Mouse (Mus musculus) midbrain, embryonic 16.5 days (tissue): ENCODE results near the gene 2010300C02Rik. TPM values are rescaled to one million over a fixed set of nuclear protein-coding genes. Genes with fewer than 3 reads are reported as not detected.
"Not testable (repeated sequence)": the region's sequence is repeated elsewhere in the genome, so short reads cannot be mapped to it uniquely, and the experiment has no call there.

Source experiments
- ATAC-seq: fragments of 200-750 bp; cut with Nextera tagmentation; 2 replicates; pipeline ENCODE4 v1.8.0; 2017; ENCODE audit warnings: moderate TSS enrichment
- H3K27ac ChIP-seq: fragments of 300-500 bp; sonication (generic); 2 replicates; pipeline ENCODE4 v1.5.1; 2014; ENCODE audit warnings: mild to moderate bottlenecking, low read length, mixed read lengths
- H3K27me3 ChIP-seq: fragments of 300-500 bp; sonication (generic); 2 replicates; pipeline ENCODE4 v1.6.1; 2014; ENCODE audit warnings: low read depth, low read length, mixed read lengths; ENCODE audit not compliant: control insufficient read depth, insufficient read depth
- H3K36me3 ChIP-seq: fragments of 300-500 bp; sonication (generic); 2 replicates; pipeline ENCODE4 v1.6.1; 2014; ENCODE audit warnings: mild to moderate bottlenecking, low read length, moderate library complexity, mixed read lengths; ENCODE audit not compliant: control insufficient read depth, insufficient read depth
- H3K4me1 ChIP-seq: fragments of 300-500 bp; sonication (generic); 2 replicates; pipeline ENCODE4 v1.6.1; 2014; ENCODE audit warnings: mild to moderate bottlenecking, low read length, mixed read lengths; ENCODE audit not compliant: control insufficient read depth, insufficient read depth
- H3K4me2 ChIP-seq: fragments of 300-500 bp; sonication (generic); 2 replicates; pipeline ENCODE4 v1.6.1; 2014; ENCODE audit warnings: mild to moderate bottlenecking, low read length, mixed read lengths
- H3K4me3 ChIP-seq: fragments of 300-500 bp; sonication (generic); 2 replicates; pipeline ENCODE4 v1.5.1; 2014; ENCODE audit warnings: low read depth, mild to moderate bottlenecking, low read length, moderate library complexity, mixed read lengths
- H3K9ac ChIP-seq: fragments of 300-500 bp; sonication (generic); 2 replicates; pipeline ENCODE4 v1.6.1; 2014; ENCODE audit warnings: low read depth, low read length, mixed read lengths
- H3K9me3 ChIP-seq: fragments of 300-500 bp; sonication (generic); replicated peaks from 2 replicates; pipeline ENCODE4 v1.6.1; 2014; ENCODE audit warnings: mild to moderate bottlenecking, low read length, mixed read lengths; ENCODE audit not compliant: control insufficient read depth, poor library complexity, severe bottlenecking
- WGBS: fragments of 180-500 bp; shearing (Covaris S2); extraction: QIAGEN DNeasy Blood & Tissue Kit; methylation state at CpG from one replicate; pipeline ENCODE4 v1.1.7; 2014; 5-methylcytosine and 5-hydroxymethylcytosine counted together
- polyA plus RNA-seq: library from polyadenylated mRNA; unstranded; fragments of >200 nt; fragmentation: Nextera tagmentation; extraction: Ambion mirVana; gene quantifications from 2 replicates; pipeline ENCODE4 v1.2.1, GENCODE M21; 2015

Gene 2010300C02Rik
- polyA plus RNA-seq, 1 experiment from 2014 or later: 3.6 TPM

GRCm38 (mm10) chr1:37600640-37601175 is 119.2 kb downstream of the 2010300C02Rik start:
- no peak for ATAC-seq
- 79% methylated on average over 9 of the region's 9 CpGs for WGBS

DNA sequence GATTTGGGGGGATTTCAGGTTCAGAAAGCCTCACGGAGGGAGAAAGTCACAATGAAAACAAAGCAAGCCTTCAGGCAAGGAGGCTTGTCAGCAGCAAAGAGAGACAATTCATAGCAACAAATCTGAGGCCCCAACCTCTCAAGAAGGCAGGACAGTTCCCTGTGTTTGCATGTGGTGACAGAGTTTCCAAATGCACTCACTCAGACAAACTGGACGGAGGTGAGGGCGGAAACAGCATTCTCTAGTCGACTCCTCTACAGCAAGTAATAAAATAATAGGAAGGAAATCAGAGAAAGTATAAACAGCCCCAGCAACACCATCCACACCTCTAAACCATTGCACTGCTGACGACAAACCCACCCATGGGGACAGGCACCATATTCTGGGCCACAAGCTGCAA is 120.9 kb downstream of the 2010300C02Rik start:
- Histone ChIP-seq H3K4me3 (no peak overlapping the region), H3K36me3 (no peaks in the 10 kb centered on the region), H3K9ac (no peak overlapping the region), H3K4me2 (no peak overlapping the region), H3K4me1 (no peaks in the 10 kb centered on the region), H3K27me3 (no peaks in the 10 kb centered on the region), H3K27ac (no peak overlapping the region), H3K9me3 (no peaks in the 10 kb centered on the region)
- 85% methylated on average over 5 of the region's 5 CpGs for WGBS
- no peak for ATAC-seq

More at GRCm38 (mm10) chr1:37600640-37601175, 119.2 kb downstream of the 2010300C02Rik start:
- H3K4me3 ChIP-seq: no peak overlapping the region
- H3K27ac ChIP-seq: no peak overlapping the region
- no peaks in the 10 kb centered on the region for H3K27me3 ChIP-seq
- no peaks in the 10 kb centered on the region for H3K4me1 ChIP-seq
- no peaks in the 10 kb centered on the region for H3K36me3 ChIP-seq
- no peak overlapping the region for H3K4me2 ChIP-seq
- no peaks in the 10 kb centered on the region for H3K9me3 ChIP-seq
- no peak overlapping the region for H3K9ac ChIP-seq

DNA sequence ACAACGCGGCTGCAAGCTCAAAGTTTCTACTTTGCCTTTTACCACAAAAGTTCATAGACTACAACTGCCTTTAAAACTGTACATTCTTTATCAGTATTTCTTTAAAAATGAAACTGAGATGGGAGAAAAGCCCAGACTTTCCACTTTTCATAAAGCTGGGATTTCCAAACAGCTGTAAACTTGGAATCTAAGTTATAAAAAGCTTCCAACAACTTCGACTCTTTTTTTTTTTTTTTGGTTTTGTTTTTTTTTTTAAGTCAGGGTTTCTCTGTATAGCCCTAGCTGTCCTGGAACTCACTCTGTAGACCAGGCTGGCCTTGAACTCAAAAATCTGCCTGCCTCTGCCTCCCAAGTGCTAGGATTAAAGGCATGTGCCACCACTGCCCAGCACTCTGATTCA is 125.1 kb downstream of the 2010300C02Rik start:
- H3K27ac ChIP-seq, H3K9me3 ChIP-seq, H3K27me3 ChIP-seq, H3K36me3 ChIP-seq, H3K4me3 ChIP-seq, H3K4me1 ChIP-seq, H3K9ac ChIP-seq, H3K4me2 ChIP-seq, ATAC-seq: not testable (repeated sequence)
- WGBS: 90% methylated on average over 3 of the region's 3 CpGs

- no peak overlapping the region for H3K27ac ChIP-seq
- H3K4me1 ChIP-seq: no peaks in the 10 kb centered on the region
- H3K27me3 ChIP-seq: no peaks in the 10 kb centered on the region
- H3K4me2 ChIP-seq: no peak overlapping the region
- H3K9me3 ChIP-seq: no peaks in the 10 kb centered on the region
- H3K9ac ChIP-seq: no peak overlapping the region
- H3K36me3 ChIP-seq: no peaks in the 10 kb centered on the region
- WGBS: 86% methylated on average over 13 of the region's 13 CpGs
- no peak overlapping the region for H3K4me3 ChIP-seq
- no peak for ATAC-seq
These were observed 133.9 kb downstream of the 2010300C02Rik start for GRCm38 (mm10) chr1:37585809-37586480.

GRCm38 (mm10) chr1:37583795-37584464 is 136.0 kb downstream of the 2010300C02Rik start:
- no peak for ATAC-seq
- Histone ChIP-seq H3K27ac (no peak overlapping the region), H3K9ac (no peak overlapping the region), H3K9me3 (no peaks in the 10 kb centered on the region), H3K4me1 (no peaks in the 10 kb centered on the region), H3K36me3 (no peaks in the 10 kb centered on the region), H3K27me3 (no peaks in the 10 kb centered on the region), H3K4me2 (no peak overlapping the region), H3K4me3 (no peak overlapping the region)
- 76% methylated on average over 9 of the region's 9 CpGs for WGBS

DNA sequence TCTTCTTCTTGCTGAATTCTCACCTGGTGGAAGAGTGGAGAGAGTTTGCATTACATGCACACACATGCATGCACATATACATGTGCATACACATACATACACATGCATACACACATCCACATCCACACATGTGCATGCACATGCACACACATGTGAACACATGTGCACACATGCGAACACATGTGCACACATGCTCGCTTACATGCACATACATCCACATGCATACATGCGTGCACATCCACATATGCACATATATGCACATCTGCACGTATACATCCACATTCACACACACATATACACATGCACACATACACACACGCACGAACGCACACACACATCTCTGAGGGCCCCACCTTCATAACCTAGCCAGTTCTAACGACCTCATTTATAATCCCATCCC is 136.7 kb downstream of the 2010300C02Rik start:
- Histone ChIP-seq H3K9me3 (no peaks in the 10 kb centered on the region), H3K27ac (no peak overlapping the region)
- WGBS: 92% methylated on average over 8 of the region's 8 CpGs

DNA sequence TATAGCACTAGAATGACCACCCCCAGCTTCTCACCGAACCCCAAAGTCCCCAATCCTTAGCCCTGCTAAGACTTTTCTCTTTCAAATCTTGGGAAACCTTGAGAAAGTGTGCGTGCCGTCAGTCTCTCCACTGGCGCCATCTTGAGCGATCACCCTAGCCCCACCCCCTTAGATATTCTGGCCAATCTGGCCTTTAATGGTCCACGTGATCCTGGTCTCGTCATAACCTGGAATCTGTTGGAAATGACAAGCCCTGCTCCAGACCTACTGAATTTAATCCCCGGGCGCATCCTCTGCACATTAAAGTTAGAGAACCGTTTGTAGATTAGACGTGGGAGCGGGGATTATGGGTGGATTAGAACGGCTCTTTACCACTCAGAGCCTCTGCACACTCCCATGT is 140.2 kb downstream of the 2010300C02Rik start:
- Histone ChIP-seq H3K9me3 (no peaks in the 10 kb centered on the region), H3K27ac (no peak overlapping the region), H3K9ac (no peak overlapping the region), H3K36me3 (no peaks in the 10 kb centered on the region), H3K27me3 (no peaks in the 10 kb centered on the region), H3K4me2 (no peak overlapping the region), H3K4me3 (no peak overlapping the region), H3K4me1 (no peaks in the 10 kb centered on the region)
- 92% methylated on average over 13 of the region's 13 CpGs for WGBS
- ATAC-seq: no peak

More for the DNA sequence above, 136.7 kb downstream of the 2010300C02Rik start:
- Histone ChIP-seq H3K27me3 (no peaks in the 10 kb centered on the region), H3K4me3 (no peak overlapping the region), H3K9ac (no peak overlapping the region), H3K4me1 (no peaks in the 10 kb centered on the region), H3K4me2 (no peak overlapping the region), H3K36me3 (no peaks in the 10 kb centered on the region)
- ATAC-seq: no peak

DNA sequence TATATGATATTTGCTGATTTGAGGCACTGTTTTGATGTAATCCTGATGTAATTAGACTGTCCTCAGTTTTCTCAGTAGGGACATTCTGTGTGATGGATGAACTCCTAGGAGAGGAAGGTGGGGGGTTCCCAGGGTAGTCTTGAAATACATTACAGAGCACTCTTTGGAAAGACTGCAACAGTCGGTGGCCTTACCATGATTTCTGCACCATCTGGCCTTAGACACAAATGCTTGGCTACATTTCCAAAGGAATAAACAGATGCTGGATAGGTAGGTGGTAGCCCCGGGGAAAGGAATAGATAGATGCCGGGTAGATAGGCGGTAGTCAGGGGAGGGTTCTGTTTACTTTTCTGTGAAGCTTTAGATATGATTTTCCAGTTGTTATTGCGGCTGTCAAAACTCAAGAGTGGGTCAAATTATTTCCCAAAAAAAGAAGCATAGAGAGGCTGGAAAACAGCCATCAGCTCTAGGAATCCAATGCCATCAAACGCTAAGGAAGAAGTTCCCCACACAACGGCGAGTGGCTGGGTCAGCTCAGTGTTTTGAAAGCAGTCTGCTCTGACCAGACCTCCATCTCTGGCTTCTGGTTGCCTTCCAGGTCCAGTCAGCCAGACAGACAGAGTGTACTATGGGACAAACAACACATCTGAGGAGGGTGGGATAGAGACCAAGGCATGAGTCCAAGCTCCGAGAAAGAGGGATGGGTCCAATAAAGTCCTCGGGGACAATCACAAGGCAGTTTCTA is 147.2 kb downstream of the 2010300C02Rik start:
- H3K4me2 ChIP-seq: no peak overlapping the region
- no peaks in the 10 kb centered on the region for H3K36me3 ChIP-seq
- WGBS: 88% methylated on average over 10 of the region's 10 CpGs
- H3K27me3 ChIP-seq: no peaks in the 10 kb centered on the region
- ATAC-seq: no peak
- H3K4me3 ChIP-seq: no peak overlapping the region
- H3K4me1 ChIP-seq: no peaks in the 10 kb centered on the region
- no peak overlapping the region for H3K9ac ChIP-seq
- no peaks in the 10 kb centered on the region for H3K9me3 ChIP-seq
- no peak overlapping the region for H3K27ac ChIP-seq

DNA sequence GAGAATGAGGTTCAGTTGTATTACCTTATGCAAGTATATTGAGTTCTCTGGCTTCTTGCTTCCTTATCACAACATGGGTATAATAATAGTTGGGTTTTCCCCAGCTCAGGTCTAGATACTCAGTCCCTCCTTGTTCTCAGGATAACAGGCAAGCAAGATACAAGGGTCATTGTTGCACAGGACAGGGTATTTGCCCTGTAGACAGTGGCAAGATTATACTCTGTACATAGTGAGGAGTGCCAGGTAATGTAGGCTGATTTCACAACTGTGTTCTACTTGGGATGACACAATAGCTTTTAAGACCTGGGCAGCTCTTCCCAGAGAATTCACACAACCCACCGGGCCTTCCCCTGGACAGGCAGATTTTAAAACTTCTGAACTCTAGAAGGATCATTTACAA is 151.5 kb downstream of the 2010300C02Rik start:
- no peak for ATAC-seq
- H3K27ac ChIP-seq: no peak overlapping the region
- no peaks in the 10 kb centered on the region for H3K36me3 ChIP-seq
- no peak overlapping the region for H3K4me2 ChIP-seq
- no peak overlapping the region for H3K9ac ChIP-seq
- 92% methylated on average over 1 of the region's 1 CpGs for WGBS
- H3K4me1 ChIP-seq: peaks cover 5% of the 10 kb centered on the region
- no peaks in the 10 kb centered on the region for H3K27me3 ChIP-seq
- no peaks in the 10 kb centered on the region for H3K9me3 ChIP-seq
- H3K4me3 ChIP-seq: no peak overlapping the region
